Mouse (Mus musculus) ovary, postnatal 10 days (tissue): ENCODE measurements around the gene Cemip2.

Experiments used
- DNase-seq: peaks from one replicate; pipeline ENCODE4 v3.0.0; 2022; ENCODE audit warnings: low spot score

The Cemip2 gene

GRCm38 (mm10) chr19:21778147-21778917 lies at the start of gene Cemip2:
Cemip2 (plus strand) TSS chr19:21778342.
- peak; percentile 93 for DNase-seq

- no peak for DNase-seq
Measured at GRCm38 (mm10) chr19:21728342-21728741, 49.8 kb upstream of the Cemip2 start.

- no peak for DNase-seq
Measured at GRCm38 (mm10) chr19:21731887-21732286, 46.3 kb upstream of the Cemip2 start.

GRCm38 (mm10) chr19:21733176-21733575 lies 45.0 kb upstream of the Cemip2 start:
- no peak for DNase-seq

- DNase-seq, result no peak
Measured at GRCm38 (mm10) chr19:21734112-21734511, 44.0 kb upstream of the Cemip2 start.

DNA sequence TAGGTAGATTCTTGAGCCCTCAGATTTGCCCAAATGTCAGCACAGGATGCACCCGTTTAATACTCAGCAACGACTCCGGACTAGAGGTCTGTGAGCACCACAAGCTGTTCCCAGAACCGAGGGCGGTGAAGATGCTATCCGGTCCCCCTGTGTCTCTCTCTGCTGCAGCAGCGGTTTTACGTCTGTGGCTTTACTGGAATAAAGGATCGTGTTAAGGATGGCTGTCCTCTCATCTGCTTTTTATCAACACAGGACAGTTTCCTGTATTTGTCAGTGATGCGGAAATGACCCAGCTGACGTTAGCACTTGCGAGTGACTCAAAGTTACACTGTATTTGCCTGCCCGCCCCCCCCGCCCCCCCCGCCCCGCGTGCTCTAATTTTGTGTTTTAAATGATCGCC lies 40.7 kb upstream of the Cemip2 start:
- no peak for DNase-seq

- DNase-seq, result no peak
Measured at GRCm38 (mm10) chr19:21737881-21738590, 40.1 kb upstream of the Cemip2 start.

GRCm38 (mm10) chr19:21738591-21739280 lies 39.4 kb upstream of the Cemip2 start:
- no peak for DNase-seq

DNA sequence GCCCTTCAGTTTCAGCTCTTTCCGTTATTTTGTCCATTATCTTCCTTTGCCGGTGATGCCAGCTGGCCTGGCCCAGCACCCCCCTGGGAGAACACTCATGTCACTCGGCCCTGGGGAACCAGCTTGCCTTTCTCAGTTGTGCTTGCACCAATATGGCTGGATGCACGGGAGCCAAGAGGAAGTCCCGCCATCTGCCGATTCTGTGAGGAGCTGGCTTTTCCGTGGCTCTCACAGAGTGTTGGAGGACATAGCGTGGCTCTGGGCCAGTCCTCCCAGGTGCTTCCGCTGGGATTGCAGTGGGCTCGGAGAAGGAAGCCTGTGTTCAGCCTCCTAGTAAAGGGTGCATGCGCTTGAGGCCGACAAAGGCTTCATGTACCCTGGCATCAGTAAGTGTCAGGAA lies 36.0 kb upstream of the Cemip2 start:
- no peak for DNase-seq

DNA sequence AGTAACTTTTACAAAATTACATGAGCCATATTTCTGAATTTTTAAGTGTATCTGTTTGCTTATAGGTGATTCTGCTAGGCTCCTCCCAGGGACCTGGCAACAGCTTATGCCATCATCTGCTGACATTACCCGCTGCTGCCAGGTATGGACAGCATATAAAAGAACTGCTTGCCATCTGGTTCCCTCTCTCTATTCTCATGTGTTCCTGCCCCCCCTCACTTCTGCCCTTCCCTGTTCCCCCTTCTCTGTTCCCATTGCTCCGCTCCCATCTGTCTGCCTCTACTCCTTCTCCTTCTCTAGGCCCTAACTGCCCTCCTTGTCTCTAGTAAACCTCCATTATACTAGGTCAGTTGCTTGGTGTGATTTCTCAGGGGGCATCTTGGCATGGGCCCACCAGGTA lies 32.6 kb upstream of the Cemip2 start:
- no peak for DNase-seq

DNA sequence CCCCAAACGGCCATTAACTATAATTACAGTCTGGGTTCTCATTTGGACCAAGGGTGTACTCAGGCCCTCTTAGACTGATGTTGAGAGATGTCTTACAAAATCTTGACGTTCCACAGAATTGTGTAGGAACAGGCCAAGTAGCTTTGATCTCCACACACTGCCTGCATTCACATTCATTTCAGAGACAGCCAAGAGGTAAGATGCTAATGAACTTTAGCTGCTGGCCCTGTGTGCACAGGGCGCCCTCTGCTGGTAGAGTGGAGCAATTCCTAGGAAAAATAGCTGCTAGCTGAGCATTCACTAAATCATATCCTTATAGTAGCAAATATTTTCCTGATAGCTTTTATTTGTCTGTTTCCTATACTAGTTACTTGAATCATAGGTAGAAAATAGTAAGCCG lies 30.8 kb upstream of the Cemip2 start:
- DNase-seq, result no peak

DNA sequence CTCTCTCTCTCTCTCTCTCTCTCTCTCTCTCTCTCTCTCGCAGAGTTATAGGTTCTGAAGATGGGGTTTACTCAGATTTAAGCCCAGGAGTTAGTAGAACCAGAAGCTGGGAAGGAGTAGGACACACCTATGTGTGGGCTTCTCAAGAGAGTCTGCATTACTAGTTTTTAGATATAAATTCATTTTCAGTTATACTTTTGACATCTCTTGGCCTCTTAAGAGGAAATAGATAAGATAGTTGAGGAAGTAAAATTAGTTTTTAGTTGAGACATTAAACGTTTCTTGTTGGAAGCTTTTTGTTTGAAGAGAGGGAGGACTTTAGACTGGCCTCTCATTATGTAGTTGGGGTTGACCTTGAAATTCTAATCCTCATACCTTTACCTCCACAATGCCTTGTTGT lies 28.0 kb upstream of the Cemip2 start:
- no peak for DNase-seq

DNA sequence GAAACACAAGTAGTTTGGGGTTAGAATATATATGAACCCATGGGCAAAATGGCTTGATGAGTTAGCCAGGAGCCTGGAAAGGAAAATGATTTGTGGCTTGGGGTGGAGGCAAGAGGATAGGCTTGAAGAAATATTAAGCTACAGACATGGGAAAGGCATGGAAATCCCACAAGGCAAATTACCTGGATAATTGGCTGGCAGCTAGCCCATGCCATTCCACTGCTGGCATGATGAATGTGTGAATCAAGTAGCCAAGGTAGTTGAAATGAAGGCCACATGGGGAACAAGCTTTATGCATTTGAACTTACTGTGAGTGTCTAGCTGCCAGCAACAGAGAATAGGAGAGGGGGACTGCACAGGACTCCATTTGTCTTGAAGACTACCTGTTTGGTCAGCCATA lies 16.5 kb upstream of the Cemip2 start:
- DNase-seq, result no peak

DNA sequence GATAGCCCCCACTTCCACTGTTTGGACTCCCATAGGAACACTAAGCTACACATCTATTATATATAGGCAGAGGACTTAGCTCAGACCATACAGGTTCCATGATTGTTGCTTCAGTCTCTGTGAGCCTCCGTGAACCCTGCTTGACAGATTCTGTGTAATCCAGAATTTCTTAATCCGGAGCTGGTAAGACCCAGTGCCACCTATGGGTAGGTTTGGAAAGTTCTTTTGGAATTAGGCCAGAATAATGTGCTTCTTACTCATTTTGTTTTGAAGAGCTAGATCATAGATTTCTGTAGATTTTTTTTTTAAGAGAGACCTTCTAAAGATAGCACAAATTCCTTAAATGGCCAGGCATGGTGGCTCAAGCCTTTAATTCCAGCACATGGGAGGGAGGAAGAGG lies 14.1 kb upstream of the Cemip2 start:
- no peak for DNase-seq

DNA sequence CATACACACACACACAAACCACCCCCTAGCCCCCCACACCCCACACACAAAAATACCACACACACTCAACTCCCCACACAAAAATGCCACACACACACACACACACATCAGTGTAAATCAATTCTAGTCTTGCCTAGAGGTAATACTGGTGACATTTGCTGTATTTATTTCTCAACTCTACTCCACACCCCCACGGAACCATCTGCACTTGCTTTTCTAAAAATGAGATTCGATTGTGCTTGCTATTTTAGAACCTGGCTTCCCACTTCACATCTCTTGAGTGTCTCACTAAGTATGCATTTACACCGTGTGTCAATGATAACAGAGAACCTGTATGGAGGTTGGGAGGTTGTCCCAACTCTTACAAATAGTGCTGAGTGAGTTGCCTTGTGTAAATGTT lies 13.4 kb upstream of the Cemip2 start:
- no peak for DNase-seq

GRCm38 (mm10) chr19:21767500-21768045 lies 10.6 kb upstream of the Cemip2 start:
- no peak for DNase-seq

GRCm38 (mm10) chr19:21769796-21770195 lies 8.3 kb upstream of the Cemip2 start:
- no peak for DNase-seq

- DNase-seq, result no peak
Measured at GRCm38 (mm10) chr19:21771586-21771985, 6.6 kb upstream of the Cemip2 start.

DNA sequence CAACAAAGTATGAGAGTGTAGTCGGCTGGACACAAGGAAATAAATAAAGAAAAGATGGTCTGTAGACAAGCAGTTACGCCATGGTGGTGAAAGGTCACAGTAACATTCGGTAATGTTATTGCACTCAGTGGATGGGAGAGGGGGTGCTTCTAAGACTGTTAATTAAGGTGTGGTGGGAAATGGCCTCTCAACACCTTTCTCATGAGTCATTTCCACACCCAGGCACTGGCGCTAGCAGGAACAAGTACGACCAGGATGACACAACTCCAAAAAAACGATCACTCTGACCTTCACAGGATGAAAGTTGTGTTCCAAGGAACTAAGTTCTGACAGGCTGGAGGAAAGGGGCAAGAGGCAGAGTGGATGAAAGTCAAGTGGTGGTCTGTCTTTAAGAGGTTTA lies 4.5 kb upstream of the Cemip2 start:
- no peak for DNase-seq

GRCm38 (mm10) chr19:21775629-21776028 lies 2.5 kb upstream of the Cemip2 start:
- no peak for DNase-seq

DNA sequence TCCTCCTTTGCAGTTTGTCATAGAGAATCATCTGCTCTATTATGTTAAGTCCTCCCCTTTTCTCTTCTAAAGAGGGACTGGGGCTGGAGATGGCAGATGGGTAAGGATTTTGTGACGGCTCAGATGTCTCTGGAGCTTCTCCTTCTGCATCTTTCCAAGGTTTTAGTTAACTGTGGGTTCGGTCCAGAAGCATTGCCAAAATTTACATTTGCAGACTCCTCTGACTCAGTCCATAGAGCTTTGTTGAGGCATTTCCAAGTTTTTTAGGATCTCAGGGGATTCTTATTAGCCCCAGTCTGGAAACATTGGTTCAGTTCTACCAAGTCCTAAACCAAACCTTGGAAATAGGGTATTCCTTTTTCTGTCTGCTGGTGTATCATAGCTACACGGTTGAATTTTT lies 1.5 kb upstream of the Cemip2 start:
- no peak for DNase-seq

DNA sequence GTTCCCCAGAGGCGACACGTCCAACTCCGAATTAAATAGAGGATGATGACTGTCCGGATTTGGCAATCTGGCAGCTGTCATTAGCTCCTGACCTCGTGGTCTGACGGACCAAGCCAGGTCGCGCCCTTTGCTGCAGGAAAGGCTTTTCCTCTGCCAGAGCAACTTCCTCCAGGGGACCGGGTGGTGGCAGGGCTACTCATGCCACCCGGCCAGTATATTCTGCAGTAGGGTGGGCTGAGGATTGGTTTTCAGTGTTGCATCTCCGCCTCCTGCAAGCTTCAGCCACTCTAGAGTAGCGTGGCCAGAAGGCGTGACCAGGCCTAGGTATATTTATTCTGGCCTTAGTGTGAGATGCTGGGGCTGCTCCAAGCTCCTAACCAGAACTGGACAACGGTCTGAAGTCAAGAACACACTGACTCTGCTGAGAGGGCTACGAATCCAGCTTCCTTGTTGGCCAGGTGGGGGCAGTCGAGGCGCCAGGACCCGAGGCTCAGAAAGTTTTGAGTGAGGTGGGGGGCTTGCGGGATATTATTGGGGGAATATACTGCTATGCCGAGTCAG lies 891 bp upstream of the Cemip2 start:
- no peak for DNase-seq
